Mouse (Mus musculus): ENCODE data around the gene Kat5. TPM values are rescaled to one million over a fixed set of nuclear protein-coding genes. Genes with fewer than 3 reads are reported as not detected.

Gene Kat5
- total and polyA plus RNA-seq, 3 experiments: 40.1 to 106 (median 81.9) TPM

- H3K4me3 ChIP-seq (ENCODE audit: low read depth, low read length): no peak overlapping the region
- ATAC-seq (ENCODE audit: extremely low read depth, insufficient number of reproducible peaks, low FRiP score, poor library complexity, severe bottlenecking) (no peak), DNase-seq (ENCODE audit: low spot score) (no peak)
- TF ChIP-seq GATA2 (IDR thresholded peaks at IDR 0.05; ENCODE audit: borderline replicate concordance, low read depth, low read length): no peak
- TF ChIP-seq POLR2AphosphoS5 (IDR thresholded peaks at IDR 0.05; ENCODE audit: insufficient replicate concordance, low read depth, low read length): no peak
- no peak for TF ChIP-seq CTCF (IDR thresholded peaks at IDR 0.05; ENCODE audit: low read depth, low read length)
- TF ChIP-seq GATA1 (IDR thresholded peaks at IDR 0.05; ENCODE audit: borderline replicate concordance, low read length): no peak
- TF ChIP-seq TAL1 (conservative IDR thresholded peaks at IDR 0.05; ENCODE audit: low read depth, low read length): no peak
- no peaks in the 10 kb centered on the region for H3K9me3 ChIP-seq (replicated peaks)
- H3K36me3 ChIP-seq (replicated peaks): no peaks in the 10 kb centered on the region
- H3K27me3 ChIP-seq (ENCODE audit: insufficient read depth, low read length): no peaks in the 10 kb centered on the region
- H3K4me1 ChIP-seq (ENCODE audit: insufficient read depth, low read depth, low read length): peaks cover 11% of the 10 kb centered on the region
Observed at GRCm38 (mm10) chr19:5632120-5632519, 22.1 kb upstream of the Kat5 start.

- Histone ChIP-seq H3K4me1 (ENCODE audit: insufficient read depth, low read depth, low read length) (no peaks in the 10 kb centered on the region), H3K36me3 (replicated peaks) (no peaks in the 10 kb centered on the region), H3K4me3 (ENCODE audit: low read depth, low read length) (no peak overlapping the region), H3K9me3 (replicated peaks) (no peaks in the 10 kb centered on the region), H3K27me3 (ENCODE audit: insufficient read depth, low read length) (no peaks in the 10 kb centered on the region; the same call in none of the 2 replicates)
- TF ChIP-seq POLR2AphosphoS5 (IDR thresholded peaks at IDR 0.05; ENCODE audit: insufficient replicate concordance, low read depth, low read length) (no peak), GATA2 (IDR thresholded peaks at IDR 0.05; ENCODE audit: borderline replicate concordance, low read depth, low read length) (no peak), GATA1 (IDR thresholded peaks at IDR 0.05; ENCODE audit: borderline replicate concordance, low read length) (no peak), CTCF (IDR thresholded peaks at IDR 0.05; ENCODE audit: low read depth, low read length) (no peak), TAL1 (conservative IDR thresholded peaks at IDR 0.05; ENCODE audit: low read depth, low read length) (no peak)
- no peak for ATAC-seq (ENCODE audit: extremely low read depth, insufficient number of reproducible peaks, low FRiP score, poor library complexity, severe bottlenecking)
- no peak for DNase-seq (ENCODE audit: low spot score)
Observed at GRCm38 (mm10) chr19:5629907-5630306, 19.9 kb upstream of the Kat5 start.

DNA sequence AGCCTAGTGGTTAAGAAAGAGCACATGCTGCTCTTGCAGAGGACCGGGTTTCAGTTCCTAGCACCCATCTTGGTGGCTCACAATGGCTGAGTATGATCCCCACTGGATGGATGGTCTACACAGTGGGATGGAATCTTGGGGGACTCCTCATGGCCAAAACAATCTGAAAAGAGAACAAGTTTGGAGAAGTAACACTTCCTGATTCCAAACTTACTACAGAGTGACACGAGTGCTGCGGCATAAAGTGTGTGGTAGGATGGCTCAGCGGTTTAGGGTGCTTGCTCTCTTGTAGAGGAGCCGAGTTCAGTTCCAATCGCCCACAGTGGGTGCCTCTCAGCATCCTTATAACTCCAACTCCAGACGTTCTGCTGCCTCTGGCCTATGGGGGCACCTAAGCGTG, 15.3 kb upstream of the Kat5 start:
- TF ChIP-seq POLR2AphosphoS5 (IDR thresholded peaks at IDR 0.05; ENCODE audit: insufficient replicate concordance, low read depth, low read length) (no peak), CTCF (IDR thresholded peaks at IDR 0.05; ENCODE audit: low read depth, low read length) (no peak), GATA1 (IDR thresholded peaks at IDR 0.05; ENCODE audit: borderline replicate concordance, low read length) (no peak), GATA2 (IDR thresholded peaks at IDR 0.05; ENCODE audit: borderline replicate concordance, low read depth, low read length) (no peak), TAL1 (conservative IDR thresholded peaks at IDR 0.05; ENCODE audit: low read depth, low read length) (no peak)
- DNase-seq (ENCODE audit: low spot score) (no peak), ATAC-seq (ENCODE audit: extremely low read depth, insufficient number of reproducible peaks, low FRiP score, poor library complexity, severe bottlenecking) (no peak)
- peaks cover 12% of the 10 kb centered on the region for H3K4me1 ChIP-seq (ENCODE audit: insufficient read depth, low read depth, low read length)
- H3K9me3 ChIP-seq (replicated peaks): no peaks in the 10 kb centered on the region
- H3K4me3 ChIP-seq (ENCODE audit: low read depth, low read length): no peak overlapping the region
- no peaks in the 10 kb centered on the region for H3K36me3 ChIP-seq (replicated peaks)
- H3K27me3 ChIP-seq (ENCODE audit: insufficient read depth, low read length): peaks cover 12% of the 10 kb centered on the region

DNA sequence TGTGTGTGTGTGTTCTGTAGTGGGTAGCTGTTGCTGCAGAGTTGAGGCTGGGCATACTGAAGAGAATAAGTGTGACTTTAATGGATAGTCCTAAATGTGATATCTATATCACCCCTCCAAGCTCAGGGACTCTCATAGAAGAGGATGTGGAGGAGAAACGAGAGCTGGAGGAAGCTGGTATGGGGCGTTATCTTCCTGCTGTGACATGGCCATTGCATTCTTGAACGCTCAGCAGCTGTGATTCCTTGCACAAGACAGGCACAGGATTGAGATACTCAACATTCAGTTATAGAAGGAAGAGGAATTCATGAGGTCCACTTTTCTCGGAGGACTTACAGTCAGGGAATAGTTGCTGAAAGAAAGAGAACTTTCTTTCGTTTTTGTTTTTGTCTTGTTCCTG, 11.8 kb upstream of the Kat5 start:
- peaks cover 13% of the 10 kb centered on the region for H3K27me3 ChIP-seq (ENCODE audit: insufficient read depth, low read length)
- no peaks in the 10 kb centered on the region for H3K36me3 ChIP-seq (replicated peaks)
- H3K9me3 ChIP-seq (replicated peaks): no peaks in the 10 kb centered on the region
- TF ChIP-seq GATA1 (IDR thresholded peaks at IDR 0.05; ENCODE audit: borderline replicate concordance, low read length) (no peak), TAL1 (conservative IDR thresholded peaks at IDR 0.05; ENCODE audit: low read depth, low read length) (no peak), POLR2AphosphoS5 (IDR thresholded peaks at IDR 0.05; ENCODE audit: insufficient replicate concordance, low read depth, low read length) (no peak), GATA2 (IDR thresholded peaks at IDR 0.05; ENCODE audit: borderline replicate concordance, low read depth, low read length) (no peak), CTCF (IDR thresholded peaks at IDR 0.05; ENCODE audit: low read depth, low read length) (no peak)
- no peak overlapping the region for H3K4me3 ChIP-seq (ENCODE audit: low read depth, low read length)
- peaks cover 23% of the 10 kb centered on the region for H3K4me1 ChIP-seq (ENCODE audit: insufficient read depth, low read depth, low read length)
- ATAC-seq (ENCODE audit: extremely low read depth, insufficient number of reproducible peaks, low FRiP score, poor library complexity, severe bottlenecking) (no peak), DNase-seq (ENCODE audit: low spot score) (no peak)

DNA sequence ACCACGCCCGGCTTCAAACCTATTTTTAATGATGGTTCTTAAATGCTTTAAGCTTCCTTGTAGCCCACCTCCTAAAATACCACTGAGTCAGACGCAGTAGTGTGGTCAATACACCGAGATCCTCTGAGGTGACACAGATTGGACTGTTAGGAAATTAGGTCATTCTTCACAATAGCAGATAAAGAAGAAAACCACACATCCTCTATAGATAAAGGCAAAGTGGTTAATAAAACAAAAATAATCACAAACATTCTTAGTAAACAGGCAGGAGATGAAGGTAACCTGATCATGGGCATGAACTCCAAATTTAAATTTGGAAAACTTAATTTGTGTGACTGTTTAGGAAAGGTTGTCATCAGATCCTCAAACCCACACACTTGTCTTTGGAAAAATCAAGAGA, 10.0 kb upstream of the Kat5 start:
- Histone ChIP-seq H3K4me3 (ENCODE audit: low read depth, low read length) (no peak overlapping the region), H3K4me1 (ENCODE audit: insufficient read depth, low read depth, low read length) (peaks cover 26% of the 10 kb centered on the region), H3K36me3 (replicated peaks) (no peaks in the 10 kb centered on the region), H3K27me3 (ENCODE audit: insufficient read depth, low read length) (peaks cover 13% of the 10 kb centered on the region; the same call in 1 of the 2 replicates), H3K9me3 (replicated peaks) (no peaks in the 10 kb centered on the region)
- ATAC-seq (ENCODE audit: extremely low read depth, insufficient number of reproducible peaks, low FRiP score, poor library complexity, severe bottlenecking) (no peak), DNase-seq (ENCODE audit: low spot score) (no peak)
- TF ChIP-seq TAL1 (conservative IDR thresholded peaks at IDR 0.05; ENCODE audit: low read depth, low read length) (no peak), POLR2AphosphoS5 (IDR thresholded peaks at IDR 0.05; ENCODE audit: insufficient replicate concordance, low read depth, low read length) (no peak), GATA1 (IDR thresholded peaks at IDR 0.05; ENCODE audit: borderline replicate concordance, low read length) (no peak)

- no peak for ATAC-seq (ENCODE audit: extremely low read depth, insufficient number of reproducible peaks, low FRiP score, poor library complexity, severe bottlenecking)
Observed at GRCm38 (mm10) chr19:5614953-5615352, 4.9 kb upstream of the Kat5 start.

More at GRCm38 (mm10) chr19:5614953-5615352, 4.9 kb upstream of the Kat5 start:
- TF ChIP-seq TAL1 (conservative IDR thresholded peaks at IDR 0.05; ENCODE audit: low read depth, low read length) (no peak), POLR2AphosphoS5 (IDR thresholded peaks at IDR 0.05; ENCODE audit: insufficient replicate concordance, low read depth, low read length) (no peak)
- no peak for DNase-seq (ENCODE audit: low spot score)
- Histone ChIP-seq H3K4me3 (ENCODE audit: low read depth, low read length) (no peak overlapping the region), H3K9me3 (replicated peaks) (no peaks in the 10 kb centered on the region), H3K4me1 (ENCODE audit: insufficient read depth, low read depth, low read length) (peaks cover 50% of the 10 kb centered on the region), H3K36me3 (replicated peaks) (no peaks in the 10 kb centered on the region), H3K27me3 (ENCODE audit: insufficient read depth, low read length) (no peaks in the 10 kb centered on the region)
